Comparison of ENCODE assay signal across 13 mouse cellular contexts in the genomic region with DNA sequence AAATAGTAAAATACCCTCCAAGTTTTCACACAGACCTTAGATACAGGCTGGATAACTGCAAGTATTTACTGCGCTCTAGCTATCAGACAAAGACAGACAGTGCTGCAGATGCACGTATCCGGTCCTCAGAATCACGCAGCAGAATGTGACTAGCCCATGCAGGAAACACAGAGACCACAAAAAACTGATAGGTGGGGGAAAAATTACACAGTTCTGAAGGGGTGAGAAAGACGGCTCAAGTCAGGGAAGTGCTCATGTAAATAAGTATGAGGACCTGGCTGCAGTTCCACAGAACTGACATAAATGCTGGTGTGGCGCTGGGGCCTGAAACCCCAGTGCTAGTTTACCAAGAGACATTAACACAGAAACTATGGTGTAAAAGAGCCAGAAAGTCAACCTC. TPM values are rescaled to one million over a fixed set of nuclear protein-coding genes. Genes with fewer than 3 reads are reported as not detected.
DNase-seq lines count a peak whose midpoint lies in the region; ATAC-seq lines count a peak whose summit lies in the region.
"Had no signal": no experiment of that assay in that cellular context is flagged by ENCODE, and none has a peak within 500 bp of the region (broad histone marks: within the 10 kb centered on the region; RNA-seq: fewer than 3 reads in every experiment).

No protein-coding gene starts in this region.

- H3K27ac ChIP-seq in liver, embryonic 16.5 days (ENCODE audit: low read length) = no peak overlapping the region
- H3K27ac ChIP-seq: embryonic facial prominence, embryonic 10.5 days; forebrain, embryonic 12.5 days; stomach, postnatal 0 days had no signal

- no peaks in the 10 kb centered on the region for H3K27me3 ChIP-seq in liver, embryonic 16.5 days (ENCODE audit: control insufficient read depth, insufficient read depth, low read depth, low read length)
- H3K27me3 ChIP-seq: forebrain, embryonic 12.5 days had no signal

- H3K36me3 ChIP-seq in liver, embryonic 16.5 days (ENCODE audit: control insufficient read depth, insufficient read depth) = peaks cover 36% of the 10 kb centered on the region

- peak; percentile 88 for DNase-seq in thymus, postnatal 0 days (ENCODE audit: low spot score)
- no peak for DNase-seq in layer of hippocampus, adult 8-10 months (ENCODE audit: low spot score in 2 of 2)
- no peak for DNase-seq in layer of hippocampus, adult 18-20 months (ENCODE audit: low spot score in 2 of 2)
- DNase-seq in left cerebral cortex, postnatal 4 days = no peak
- DNase-seq: gastrocnemius, postnatal 36 days; heart, postnatal 14 days; kidney, adult 2 months had no signal

- no peak overlapping the region for H3K4me3 ChIP-seq in liver, embryonic 16.5 days (ENCODE audit: low read depth, low read length)
- H3K4me3 ChIP-seq: embryonic facial prominence, embryonic 10.5 days; forebrain, embryonic 12.5 days had no signal

- 23% methylated on average over 6 of the region's 6 CpGs for WGBS in liver, embryonic 16.5 days (ENCODE audit: insufficient replicate concordance)

- ATAC-seq in CD4-positive, CD25-positive, alpha-beta regulatory T cell, adult 4 months = peak; percentile 98
- ATAC-seq in common myeloid progenitor, adult 5-6 weeks (replicated peaks; ENCODE audit: low read depth, poor library complexity, severe bottlenecking) = peak; percentile 94
- peak; percentile 71 for ATAC-seq in liver, embryonic 16.5 days (ENCODE audit: low read depth)

- peaks cover 15% of the 10 kb centered on the region; the same call in 1 of the 2 replicates for H3K4me1 ChIP-seq in liver, embryonic 16.5 days (ENCODE audit: control insufficient read depth, low read depth, low read length)
- H3K4me1 ChIP-seq: embryonic facial prominence, embryonic 10.5 days; forebrain, embryonic 12.5 days had no signal

- H3K9ac ChIP-seq in liver, embryonic 16.5 days (ENCODE audit: low read depth, low read length) = no peak overlapping the region
- H3K9ac ChIP-seq: forebrain, embryonic 12.5 days had no signal

- no peak overlapping the region for H3K4me2 ChIP-seq in liver, embryonic 16.5 days (ENCODE audit: low read depth, low read length)
- H3K4me2 ChIP-seq: forebrain, embryonic 12.5 days had no signal

- intact Hi-C loops in left cerebral cortex, postnatal 4 days (cut with DNase I) = no loop called here

- H3K9me3 ChIP-seq in liver, embryonic 16.5 days (replicated peaks; ENCODE audit: control insufficient read depth, low read length) = 0 out of 2 replicates have a peak, but pooled peaks cover 3% of the 10 kb centered on the region

RNA-seq across cellular contexts. Expression of a gene that starts 46.5 kb away (rescaled TPM):
- 10 to 100 TPM; 32.6 to 42.7 TPM for polyA plus RNA-seq in CD4-positive, CD25-positive, alpha-beta regulatory T cell, adult 4 months (2017; shearing (Covaris generic))
- 35.1 and 54.1 TPM in 2 replicates for total RNA-seq in common myeloid progenitor, adult 5-6 weeks (2017)
- 3.3 and 3.7 TPM in 2 replicates for polyA plus RNA-seq in liver, embryonic 16.5 days (2015; fragmentation: Nextera tagmentation; extraction: Ambion mirVana)
- polyA plus RNA-seq in thymus, postnatal 0 days (2015; fragmentation: Nextera tagmentation; extraction: Ambion mirVana) = 21.6 and 28.7 TPM in 2 replicates
- total RNA-seq in layer of hippocampus, adult 8-10 months (2022) = 10 to 100 TPM; 19.5 to 22.1 (median 20.8) TPM
- 10 to 100 TPM; 20.3 to 21.4 TPM for total RNA-seq in layer of hippocampus, adult 18-20 months (2021)
- 10 to 100 TPM; 14.5 to 14.8 TPM for total RNA-seq in left cerebral cortex, postnatal 4 days (2021)

RNA-seq across cellular contexts. Expression of a gene that starts 53.0 kb away (rescaled TPM):
- polyA plus RNA-seq in CD4-positive, CD25-positive, alpha-beta regulatory T cell, adult 4 months (2017; shearing (Covaris generic)) = 10 to 100 TPM in 1 of 2 experiments, 1 to 10 TPM in 1; 8.1 to 10.0 TPM
- total RNA-seq in common myeloid progenitor, adult 5-6 weeks (2017) = 44.6 and 45.5 TPM in 2 replicates
- 9.0 and 9.7 TPM in 2 replicates for polyA plus RNA-seq in liver, embryonic 16.5 days (2015; fragmentation: Nextera tagmentation; extraction: Ambion mirVana)
- polyA plus RNA-seq in thymus, postnatal 0 days (2015; fragmentation: Nextera tagmentation; extraction: Ambion mirVana) = 21.2 and 21.6 TPM in 2 replicates
- 10 to 100 TPM; 36.3 to 42.8 (median 38.0) TPM for total RNA-seq in layer of hippocampus, adult 8-10 months (2022)
- 10 to 100 TPM; 33.0 to 36.7 TPM for total RNA-seq in layer of hippocampus, adult 18-20 months (2021)
- total RNA-seq in left cerebral cortex, postnatal 4 days (2021) = 10 to 100 TPM; 51.7 to 60.8 TPM
